Mouse (Mus musculus): ENCODE measurements around the gene Cacna1d.
A peak's percentile ranks its signal among the peaks of the same experiment; 100 is the strongest.

Gene Cacna1d

GRCm38 (mm10) chr14:30196959-30197358 lies 294.3 kb downstream of the Cacna1d start:
- no peak for DNase-seq

GRCm38 (mm10) chr14:30196235-30196634 lies 295.0 kb downstream of the Cacna1d start:
- DNase-seq, result peak; percentile 56

GRCm38 (mm10) chr14:30190308-30190971 lies 300.8 kb downstream of the Cacna1d start:
- DNase-seq, result no peak

- DNase-seq, result no peak
These were observed 305.5 kb downstream of the Cacna1d start for GRCm38 (mm10) chr14:30185616-30186274.

GRCm38 (mm10) chr14:30184445-30185152 lies 306.7 kb downstream of the Cacna1d start:
- no peak for DNase-seq

- no peak for DNase-seq
These were observed 307.2 kb downstream of the Cacna1d start for GRCm38 (mm10) chr14:30184013-30184412.

GRCm38 (mm10) chr14:30182624-30183524 lies 308.4 kb downstream of the Cacna1d start:
- no peak for DNase-seq

- DNase-seq, result no peak
These were observed 312.9 kb downstream of the Cacna1d start for GRCm38 (mm10) chr14:30178306-30178705.

GRCm38 (mm10) chr14:30177850-30178249 lies 313.4 kb downstream of the Cacna1d start:
- DNase-seq, result no peak

GRCm38 (mm10) chr14:30175362-30175761 lies 315.9 kb downstream of the Cacna1d start:
- DNase-seq, result no peak

GRCm38 (mm10) chr14:30172821-30173755 lies 318.2 kb downstream of the Cacna1d start:
- peak; percentile 45 for DNase-seq

GRCm38 (mm10) chr14:30171593-30171992 lies 319.7 kb downstream of the Cacna1d start:
- no peak for DNase-seq

- no peak for DNase-seq
These were observed 320.2 kb downstream of the Cacna1d start for GRCm38 (mm10) chr14:30171008-30171407.

- DNase-seq, result no peak
These were observed 321.8 kb downstream of the Cacna1d start for GRCm38 (mm10) chr14:30169455-30169854.

GRCm38 (mm10) chr14:30168902-30169301 lies 322.4 kb downstream of the Cacna1d start:
- no peak for DNase-seq

- no peak for DNase-seq
These were observed 322.9 kb downstream of the Cacna1d start for GRCm38 (mm10) chr14:30168387-30168786.

GRCm38 (mm10) chr14:30167606-30168005 lies 323.6 kb downstream of the Cacna1d start:
- DNase-seq, result no peak

GRCm38 (mm10) chr14:30166036-30166435 lies 325.2 kb downstream of the Cacna1d start:
- no peak for DNase-seq

- no peak for DNase-seq
These were observed 327.2 kb downstream of the Cacna1d start for GRCm38 (mm10) chr14:30163733-30164708.

GRCm38 (mm10) chr14:30147774-30148173 lies 343.5 kb downstream of the Cacna1d start:
- DNase-seq, result no peak
